Mouse (Mus musculus) thymus, adult 2 months (tissue): ENCODE data around the gene Vrk2. TPM values are rescaled to one million over a fixed set of nuclear protein-coding genes. Genes with fewer than 3 reads are reported as not detected.

Source experiments
- DNase-seq: peaks from one replicate; pipeline ENCODE4 v3.0.0; 2021
- H3K27ac ChIP-seq: fragments of 200-500 bp; 2 replicates; pipeline ENCODE4 v1.5.1; 2012; ENCODE audit warnings: low read length, control low read depth; ENCODE audit not compliant: control insufficient read depth, insufficient read depth
- H3K27me3 ChIP-seq: fragments of 200-500 bp; 2 replicates; pipeline ENCODE4 v1.6.1; 2012; ENCODE audit warnings: mild to moderate bottlenecking, low read length, moderate library complexity, mixed read lengths; ENCODE audit not compliant: control insufficient read depth, insufficient read depth
- H3K36me3 ChIP-seq: fragments of 200-500 bp; 2 replicates; pipeline ENCODE4 v1.6.1; 2012; ENCODE audit warnings: mild to moderate bottlenecking, low read length, moderate library complexity; ENCODE audit not compliant: control insufficient read depth, insufficient read depth
- H3K4me1 ChIP-seq: fragments of 200-500 bp; replicated peaks from 2 replicates; pipeline ENCODE4 v1.6.1; 2012; ENCODE audit warnings: low read length; ENCODE audit not compliant: control insufficient read depth, insufficient read depth
- H3K4me3 ChIP-seq: fragments of 200-500 bp; 2 replicates; pipeline ENCODE4 v1.5.1; 2012; ENCODE audit warnings: mild to moderate bottlenecking, low read length, control low read depth, moderate library complexity; ENCODE audit not compliant: control insufficient read depth, insufficient read depth
- CTCF ChIP-seq: fragments of 200-500 bp; IDR thresholded peaks from 2 replicates; pipeline ENCODE4 v1.5.1; 2012; ENCODE audit warnings: mild to moderate bottlenecking, control low read depth, low read length, moderate library complexity, borderline replicate concordance; ENCODE audit not compliant: control insufficient read depth, poor library complexity, insufficient read depth; ENCODE audit errors: extremely low read depth
- POLR2A ChIP-seq: fragments of 200-500 bp; IDR thresholded peaks from 2 replicates; pipeline ENCODE4 v1.6.1; 2012; ENCODE audit warnings: mild to moderate bottlenecking, low read length, control low read depth, moderate library complexity; ENCODE audit not compliant: control insufficient read depth, poor library complexity, insufficient read depth; ENCODE audit errors: extremely low read depth
- WGBS: fragments of 180-500 bp; shearing (Covaris S2); methylation state at CpG from one replicate; pipeline ENCODE4 v1.1.7; 2018; 5-methylcytosine and 5-hydroxymethylcytosine counted together
- polyA plus RNA-seq: library from polyadenylated mRNA; depleted of rRNA; stranded (reverse); fragments of >200 nt; gene quantifications from 2 replicates; pipeline ENCODE4 v1.2.3, GENCODE M21; 2012

The Vrk2 gene
- polyA plus RNA-seq, 1 experiment = 4.6 TPM

- DNase-seq = no peak
- Histone ChIP-seq H3K4me1 (no peaks in the 10 kb centered on the region), H3K4me3 (no peak overlapping the region), H3K27ac (no peak overlapping the region), H3K27me3 (no peaks in the 10 kb centered on the region), H3K36me3 (no peaks in the 10 kb centered on the region)
- over 99% methylated on average over 5 of the region's 5 CpGs for WGBS
- TF ChIP-seq POLR2A (no peak), CTCF (no peak)
Measured at GRCm38 (mm10) chr11:26537816-26538215, 56.0 kb downstream of the Vrk2 start.

DNA sequence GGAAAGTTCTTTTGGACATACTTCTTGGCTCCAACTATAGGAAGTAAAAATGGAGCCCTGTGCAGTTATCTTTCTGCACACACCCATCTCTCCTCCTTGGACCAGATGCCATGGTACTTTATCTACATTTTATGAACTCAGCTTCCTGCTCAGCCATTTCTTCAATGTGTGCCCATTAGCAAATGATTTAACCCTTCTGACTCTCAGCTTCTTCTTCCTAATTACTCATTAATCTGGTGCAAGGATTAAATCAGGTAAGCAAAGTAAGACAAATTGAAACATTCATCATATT is 60.0 kb downstream of the Vrk2 start:
- DNase-seq = no peak
- H3K27me3 ChIP-seq = no peaks in the 10 kb centered on the region
- H3K27ac ChIP-seq = no peak overlapping the region
- TF ChIP-seq POLR2A = no peak
- no peak for TF ChIP-seq CTCF
- H3K36me3 ChIP-seq = no peaks in the 10 kb centered on the region
- H3K4me1 ChIP-seq = no peaks in the 10 kb centered on the region
- H3K4me3 ChIP-seq = no peak overlapping the region

DNA sequence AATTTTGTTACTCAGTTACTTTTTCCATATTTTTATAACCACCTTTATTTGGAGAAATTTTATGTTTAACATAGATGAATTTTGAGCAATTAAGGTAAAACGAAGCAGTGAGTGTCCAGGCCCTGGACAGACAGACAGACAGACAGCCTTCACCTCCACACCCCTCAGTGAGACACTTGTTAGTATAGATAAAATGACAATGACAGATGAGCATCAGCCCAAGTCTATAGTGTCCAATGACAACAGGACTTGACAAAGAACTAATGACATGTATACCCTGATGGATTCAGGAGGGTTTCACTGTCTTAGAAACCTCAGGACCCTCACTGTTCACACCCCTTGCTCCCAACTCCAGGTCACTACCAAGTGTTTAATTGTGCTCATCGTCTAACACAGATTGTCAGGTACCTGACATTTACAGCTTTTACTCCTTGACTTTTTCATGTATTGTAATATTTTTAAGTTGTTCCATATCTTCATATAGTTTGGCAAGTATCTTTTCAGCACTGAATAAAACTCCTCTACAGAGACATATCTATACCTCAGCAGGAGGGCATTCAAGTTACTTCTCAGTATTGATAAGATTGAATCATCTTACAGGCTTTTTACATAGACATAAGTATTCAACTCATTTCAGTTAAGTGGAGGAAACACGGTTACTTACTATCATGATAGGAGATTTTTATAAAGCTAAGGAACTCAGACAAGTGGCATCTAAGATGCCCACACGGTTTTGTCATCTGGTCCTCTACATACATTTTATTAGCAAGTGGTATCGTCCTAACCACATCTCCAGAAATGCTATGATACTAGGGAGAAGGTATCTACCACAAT is 60.6 kb downstream of the Vrk2 start:
- H3K27ac ChIP-seq = no peak overlapping the region
- no peak for DNase-seq
- no peak for TF ChIP-seq CTCF
- no peak for TF ChIP-seq POLR2A
- WGBS = 95% methylated on average over 5 of the region's 5 CpGs
- no peak overlapping the region for H3K4me3 ChIP-seq
- H3K4me1 ChIP-seq = no peaks in the 10 kb centered on the region
- no peaks in the 10 kb centered on the region for H3K27me3 ChIP-seq
- no peaks in the 10 kb centered on the region for H3K36me3 ChIP-seq

GRCm38 (mm10) chr11:26526861-26527260 is 66.9 kb downstream of the Vrk2 start:
- Histone ChIP-seq H3K4me1 (no peaks in the 10 kb centered on the region), H3K4me3 (no peak overlapping the region), H3K27me3 (no peaks in the 10 kb centered on the region), H3K27ac (no peak overlapping the region), H3K36me3 (peaks cover 4% of the 10 kb centered on the region)
- DNase-seq = peak; percentile 16
- TF ChIP-seq POLR2A (no peak), CTCF (no peak)
- 100% methylated on average over 2 of the region's 2 CpGs for WGBS

GRCm38 (mm10) chr11:26518991-26519390 is 74.8 kb downstream of the Vrk2 start:
- no peaks in the 10 kb centered on the region for H3K27me3 ChIP-seq
- H3K4me1 ChIP-seq = no peaks in the 10 kb centered on the region
- no peak overlapping the region for H3K4me3 ChIP-seq
- no peak overlapping the region for H3K27ac ChIP-seq
- no peak for DNase-seq
- TF ChIP-seq POLR2A (no peak), CTCF (no peak)
- H3K36me3 ChIP-seq = no peaks in the 10 kb centered on the region
- 82% methylated on average over 3 of the region's 3 CpGs for WGBS

DNA sequence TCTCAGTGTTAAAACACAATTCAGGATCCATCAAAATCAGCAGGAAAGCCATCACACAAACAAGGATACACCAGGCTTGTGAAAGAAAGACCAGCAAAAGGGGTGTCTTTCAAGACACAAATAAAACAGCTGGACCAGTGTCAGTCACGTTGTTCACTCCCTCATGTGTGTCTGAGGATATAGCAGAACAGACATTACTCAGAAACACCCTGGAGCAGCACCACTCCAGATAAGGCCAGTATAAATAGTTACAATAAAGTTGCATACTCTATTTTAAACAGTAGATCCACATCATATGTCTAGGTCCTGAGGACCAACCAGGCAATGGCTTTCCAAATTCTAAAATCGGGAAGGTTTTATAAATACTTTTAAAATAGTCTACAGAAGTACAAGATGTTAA is 77.7 kb downstream of the Vrk2 start:
- H3K36me3 ChIP-seq = no peaks in the 10 kb centered on the region
- WGBS = 98% methylated on average over 2 of the region's 2 CpGs
- H3K27me3 ChIP-seq = no peaks in the 10 kb centered on the region
- H3K27ac ChIP-seq = no peak overlapping the region
- no peak for DNase-seq
- H3K4me1 ChIP-seq = no peaks in the 10 kb centered on the region
- no peak overlapping the region for H3K4me3 ChIP-seq
- TF ChIP-seq POLR2A (no peak), CTCF (no peak)

- no peaks in the 10 kb centered on the region for H3K4me1 ChIP-seq
- H3K4me3 ChIP-seq = no peak overlapping the region
- H3K27me3 ChIP-seq = no peaks in the 10 kb centered on the region
- no peak for TF ChIP-seq POLR2A
- TF ChIP-seq CTCF = no peak
- no peak overlapping the region for H3K27ac ChIP-seq
- no peak for DNase-seq
- H3K36me3 ChIP-seq = no peaks in the 10 kb centered on the region
Measured at GRCm38 (mm10) chr11:26513683-26514082, 80.1 kb downstream of the Vrk2 start.
